Mouse (Mus musculus) intestine, embryonic 16.5 days (tissue): ENCODE data around the gene Ptprt. TPM values are rescaled to one million over a fixed set of nuclear protein-coding genes. Genes with fewer than 3 reads are reported as not detected.

Experiments
- ATAC-seq: fragments of 200-750 bp; cut with Nextera tagmentation; 2 replicates; pipeline ENCODE4 v1.8.0; 2017; ENCODE audit warnings: moderate TSS enrichment, moderate library complexity
- H3K27ac ChIP-seq: fragments of 300-500 bp; sonication (generic); 2 replicates; pipeline ENCODE4 v1.5.1; 2014; ENCODE audit warnings: mild to moderate bottlenecking, low read length
- H3K27me3 ChIP-seq: fragments of 300-500 bp; sonication (generic); replicated peaks from 2 replicates; pipeline ENCODE4 v1.6.1; 2014; ENCODE audit warnings: low read length, control low read depth, mixed read lengths; ENCODE audit not compliant: control insufficient read depth, insufficient read depth
- H3K36me3 ChIP-seq: fragments of 300-500 bp; sonication (generic); 2 replicates; pipeline ENCODE4 v1.6.1; 2014; ENCODE audit warnings: low read length, control low read depth; ENCODE audit not compliant: control insufficient read depth, insufficient read depth
- H3K4me1 ChIP-seq: fragments of 300-500 bp; sonication (generic); 2 replicates; pipeline ENCODE4 v1.6.1; 2014; ENCODE audit warnings: low read length, control low read depth, mixed read lengths; ENCODE audit not compliant: control insufficient read depth, insufficient read depth
- H3K4me2 ChIP-seq: fragments of 300-500 bp; sonication (generic); 2 replicates; pipeline ENCODE4 v1.6.1; 2014; ENCODE audit warnings: low read depth, low read length, control low read depth
- H3K4me3 ChIP-seq: fragments of 300-500 bp; sonication (generic); 2 replicates; pipeline ENCODE4 v1.5.1; 2014; ENCODE audit warnings: mild to moderate bottlenecking, low read length
- H3K9ac ChIP-seq: fragments of 300-500 bp; sonication (generic); 2 replicates; pipeline ENCODE4 v1.6.1; 2014; ENCODE audit warnings: low read depth, low read length
- H3K9me3 ChIP-seq: fragments of 300-500 bp; sonication (generic); 2 replicates; pipeline ENCODE4 v1.6.1; 2016; ENCODE audit warnings: low read length, control low read depth; ENCODE audit not compliant: control insufficient read depth
- WGBS: fragments of 180-500 bp; shearing (Covaris S2); extraction: QIAGEN DNeasy Blood & Tissue Kit; methylation state at CpG from one replicate; pipeline ENCODE4 v1.1.7; 2014; 5-methylcytosine and 5-hydroxymethylcytosine counted together
- polyA plus RNA-seq: library from polyadenylated mRNA; unstranded; fragments of >200 nt; fragmentation: Nextera tagmentation; extraction: Ambion mirVana; gene quantifications from 2 replicates; pipeline ENCODE4 v1.2.1, GENCODE M21; 2015

The Ptprt gene
- polyA plus RNA-seq, 1 experiment from 2014 or later: 0.84 TPM

DNA sequence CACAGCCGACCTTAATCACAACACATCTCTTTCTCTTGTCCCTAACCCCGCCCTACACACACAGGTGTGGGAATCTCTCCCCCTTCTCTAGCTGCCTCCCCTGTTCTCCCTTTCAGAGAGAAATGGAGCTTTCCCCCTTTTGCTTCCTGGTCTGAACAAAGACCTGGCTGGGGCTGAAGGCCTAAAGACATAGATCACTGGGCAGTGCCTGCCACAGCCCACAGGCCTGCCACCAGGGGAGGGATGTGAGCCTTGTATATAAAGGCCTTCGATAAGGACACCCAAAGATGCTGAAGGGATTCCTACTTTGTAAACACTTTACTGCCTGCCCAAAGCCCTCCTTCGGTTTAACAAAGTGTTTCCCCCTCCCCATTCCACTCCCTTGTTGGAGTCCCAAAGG, 786 bp upstream of the Ptprt start:
- Histone ChIP-seq H3K9ac (no peak overlapping the region), H3K27ac (no peak overlapping the region), H3K4me2 (no peak overlapping the region), H3K4me3 (no peak overlapping the region), H3K27me3 (peaks cover 50% of the 10 kb centered on the region), H3K36me3 (no peaks in the 10 kb centered on the region), H3K4me1 (peaks cover 4% of the 10 kb centered on the region; the same call in 1 of the 2 replicates), H3K9me3 (no peaks in the 10 kb centered on the region)
- ATAC-seq: no peak
- 11% methylated on average over 4 of the region's 4 CpGs for WGBS

DNA sequence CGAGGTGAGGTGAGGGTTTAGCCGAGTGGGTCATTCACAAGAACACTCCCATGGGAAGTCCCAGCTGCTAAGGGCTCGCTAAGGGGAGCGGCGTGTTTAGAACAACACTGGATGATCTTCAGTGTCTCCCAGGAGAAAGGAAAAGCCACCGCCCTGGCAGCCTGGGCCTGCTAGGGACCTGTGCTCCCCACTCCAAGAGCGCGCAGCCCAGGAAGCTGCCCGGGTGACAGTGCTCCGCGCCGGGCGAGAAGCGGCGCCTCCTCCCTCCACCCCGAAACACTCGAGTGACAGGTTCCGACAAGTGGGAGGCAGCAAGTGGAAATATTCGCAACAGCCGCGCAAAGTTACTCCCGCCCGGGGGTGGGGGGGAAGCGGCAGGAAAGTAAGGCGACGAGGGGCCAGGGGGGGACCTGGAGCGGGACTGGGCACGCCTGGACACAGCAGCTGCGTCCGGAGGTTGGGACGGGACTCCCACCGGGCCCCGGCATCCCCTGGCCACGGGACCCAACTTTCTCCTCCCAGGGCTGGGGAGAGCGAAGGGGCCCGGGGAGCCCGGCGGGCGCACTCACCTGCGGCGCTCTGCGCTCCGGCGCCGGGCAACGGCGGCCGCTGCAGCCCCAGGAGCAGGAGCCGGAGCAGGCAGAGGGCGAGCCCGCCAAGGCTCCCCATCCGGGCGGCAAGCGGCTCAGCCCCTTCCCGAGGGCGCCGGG, 561 bp downstream of the Ptprt start:
- Histone ChIP-seq H3K27ac (no peak overlapping the region), H3K4me2 (peak overlapping the region; percentile 93), H3K9me3 (no peaks in the 10 kb centered on the region), H3K27me3 (peaks cover 55% of the 10 kb centered on the region), H3K36me3 (no peaks in the 10 kb centered on the region), H3K9ac (peak overlapping the region; percentile 27; the same call in 1 of the 2 replicates), H3K4me1 (peaks cover 4% of the 10 kb centered on the region; the same call in 1 of the 2 replicates), H3K4me3 (peak overlapping the region; percentile 52)
- ATAC-seq: peak; percentile 24; the same call in 1 of the 2 replicates
- 1% methylated on average over 50 of the region's 57 CpGs for WGBS

DNA sequence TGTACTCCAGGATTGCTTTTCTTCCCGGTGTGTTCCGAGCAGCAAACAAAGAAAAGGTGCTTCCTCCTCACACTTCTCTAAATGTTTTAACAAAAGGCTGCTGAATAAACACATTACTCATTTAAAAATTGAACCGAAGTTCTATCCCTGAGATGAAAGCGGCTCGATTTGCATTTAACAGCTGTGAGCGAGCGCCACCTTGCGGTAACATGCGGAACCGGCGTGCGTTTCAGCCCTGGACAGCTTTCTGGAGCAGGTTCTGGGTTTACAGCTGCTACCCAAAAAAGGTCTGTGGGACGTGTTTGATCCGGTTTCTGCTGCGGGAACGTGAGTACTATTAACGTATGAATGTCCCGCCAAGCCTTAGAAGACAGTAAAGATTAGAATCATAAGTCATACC, 1.9 kb downstream of the Ptprt start:
- H3K36me3 ChIP-seq: no peaks in the 10 kb centered on the region
- ATAC-seq: 0 out of 2 replicates have a peak, but pooled peaks have one; percentile 38
- peak overlapping the region; percentile 29 for H3K4me3 ChIP-seq
- H3K9ac ChIP-seq: no peak overlapping the region
- no peaks in the 10 kb centered on the region for H3K9me3 ChIP-seq
- H3K4me1 ChIP-seq: peaks cover 4% of the 10 kb centered on the region; the same call in 1 of the 2 replicates
- peaks cover 55% of the 10 kb centered on the region for H3K27me3 ChIP-seq
- WGBS: under 1% methylated on average over 18 of the region's 18 CpGs
- peak overlapping the region; percentile 48 for H3K4me2 ChIP-seq
- no peak overlapping the region for H3K27ac ChIP-seq

DNA sequence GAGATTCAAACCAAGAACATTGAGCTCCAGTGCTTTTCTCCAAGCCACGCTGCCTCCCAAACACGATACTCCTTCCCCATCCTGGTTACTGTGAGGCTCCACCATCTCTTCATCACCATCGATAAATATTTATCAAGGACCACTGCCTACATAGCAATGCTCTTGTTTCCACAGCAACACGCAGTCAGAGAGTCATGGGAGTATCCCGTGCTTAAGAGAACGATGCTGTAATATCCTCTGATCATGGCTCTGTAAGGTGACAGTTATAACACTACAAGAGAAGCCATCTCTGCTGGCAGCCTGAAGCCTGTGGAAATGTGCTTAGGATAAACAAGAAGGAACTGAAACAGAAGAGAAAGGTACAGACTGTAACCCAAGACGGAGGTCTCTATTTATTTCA, 3.4 kb downstream of the Ptprt start:
- no peaks in the 10 kb centered on the region for H3K9me3 ChIP-seq
- H3K9ac ChIP-seq: no peak overlapping the region
- no peak overlapping the region for H3K4me2 ChIP-seq
- no peak overlapping the region for H3K4me3 ChIP-seq
- no peaks in the 10 kb centered on the region for H3K36me3 ChIP-seq
- peaks cover 55% of the 10 kb centered on the region for H3K27me3 ChIP-seq
- ATAC-seq: no peak
- H3K4me1 ChIP-seq: peaks cover 4% of the 10 kb centered on the region; the same call in 1 of the 2 replicates
- 40% methylated on average over 7 of the region's 7 CpGs for WGBS
- H3K27ac ChIP-seq: no peak overlapping the region

DNA sequence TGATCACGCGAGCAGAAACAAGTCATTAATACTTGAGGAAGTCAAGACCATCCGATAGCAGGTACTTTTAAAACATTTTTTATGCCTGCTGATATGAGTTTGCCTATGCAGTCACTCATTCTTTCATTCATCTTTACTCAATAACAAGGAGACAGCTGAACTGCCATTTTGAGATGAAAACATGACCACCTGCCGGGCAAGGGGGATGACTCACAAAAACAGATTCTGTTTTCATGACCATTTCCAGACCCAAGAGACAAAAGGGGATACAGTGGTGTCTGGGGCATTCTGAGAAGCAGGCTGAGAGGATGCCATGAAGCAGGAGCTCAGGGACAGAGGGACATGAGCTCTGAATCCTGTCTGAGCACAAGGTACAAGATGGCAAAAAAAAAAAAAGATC, 6.5 kb downstream of the Ptprt start:
- H3K4me3 ChIP-seq: no peak overlapping the region
- no peak for ATAC-seq
- no peak overlapping the region for H3K4me2 ChIP-seq
- peaks cover 25% of the 10 kb centered on the region for H3K27me3 ChIP-seq
- no peaks in the 10 kb centered on the region for H3K4me1 ChIP-seq
- no peaks in the 10 kb centered on the region for H3K9me3 ChIP-seq
- WGBS: 80% methylated on average over 4 of the region's 4 CpGs
- no peak overlapping the region for H3K27ac ChIP-seq
- no peaks in the 10 kb centered on the region for H3K36me3 ChIP-seq
- no peak overlapping the region for H3K9ac ChIP-seq

DNA sequence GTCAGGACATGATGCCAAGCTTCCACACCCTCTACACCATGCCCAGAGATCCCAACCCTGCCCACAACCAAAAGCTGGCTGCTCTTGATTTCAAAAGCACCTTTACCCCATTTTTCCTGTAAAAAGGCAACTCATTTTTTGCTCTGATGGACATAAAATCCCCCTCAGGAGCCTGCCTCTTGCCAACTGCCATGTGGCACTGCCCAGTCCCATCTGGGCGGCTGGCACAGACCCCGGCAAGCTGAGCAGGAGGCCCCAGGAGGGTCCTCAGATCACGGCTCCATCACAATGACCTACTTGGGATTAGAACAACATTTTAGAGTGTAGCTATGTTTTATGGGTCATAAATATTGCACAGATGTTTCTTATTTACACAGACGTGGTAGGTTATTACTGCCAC, 22.3 kb downstream of the Ptprt start:
- WGBS: 64% methylated on average over 4 of the region's 4 CpGs
- Histone ChIP-seq H3K9ac (no peak overlapping the region), H3K4me3 (no peak overlapping the region), H3K9me3 (no peaks in the 10 kb centered on the region), H3K27me3 (no peaks in the 10 kb centered on the region), H3K4me2 (no peak overlapping the region), H3K36me3 (no peaks in the 10 kb centered on the region), H3K27ac (no peak overlapping the region), H3K4me1 (no peaks in the 10 kb centered on the region)
- no peak for ATAC-seq

DNA sequence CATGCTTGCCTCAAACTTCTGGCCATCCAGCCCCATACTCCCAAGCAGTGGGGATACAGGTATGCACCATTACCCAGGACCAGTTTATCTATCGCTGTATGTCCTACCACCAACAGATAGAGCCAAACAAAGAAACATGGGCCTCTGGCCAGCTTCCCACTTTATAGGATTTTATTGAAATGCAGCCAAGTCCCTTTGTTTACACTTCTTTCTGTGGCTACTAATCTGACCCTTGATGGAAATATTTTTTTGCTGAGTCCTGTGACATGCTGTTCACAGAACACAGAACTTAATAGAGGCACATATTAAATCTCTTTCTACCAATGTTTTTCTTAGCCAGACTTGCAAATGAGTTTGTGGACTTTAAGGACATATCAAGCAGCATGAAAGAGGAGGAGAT, 23.4 kb downstream of the Ptprt start:
- no peak overlapping the region for H3K9ac ChIP-seq
- H3K4me2 ChIP-seq: no peak overlapping the region
- no peaks in the 10 kb centered on the region for H3K36me3 ChIP-seq
- ATAC-seq: no peak
- no peak overlapping the region for H3K27ac ChIP-seq
- H3K27me3 ChIP-seq: no peaks in the 10 kb centered on the region
- 44% methylated on average over 1 of the region's 1 CpGs for WGBS
- H3K9me3 ChIP-seq: no peaks in the 10 kb centered on the region
- H3K4me1 ChIP-seq: no peaks in the 10 kb centered on the region
- H3K4me3 ChIP-seq: no peak overlapping the region

- WGBS: 39% methylated on average over 9 of the region's 9 CpGs
- ATAC-seq: no peak
- Histone ChIP-seq H3K27ac (no peak overlapping the region), H3K9ac (no peak overlapping the region), H3K36me3 (no peaks in the 10 kb centered on the region), H3K9me3 (no peaks in the 10 kb centered on the region), H3K27me3 (no peaks in the 10 kb centered on the region), H3K4me1 (no peaks in the 10 kb centered on the region), H3K4me3 (no peak overlapping the region), H3K4me2 (no peak overlapping the region)
Measured at GRCm38 (mm10) chr2:162636387-162637009, 24.4 kb downstream of the Ptprt start.

DNA sequence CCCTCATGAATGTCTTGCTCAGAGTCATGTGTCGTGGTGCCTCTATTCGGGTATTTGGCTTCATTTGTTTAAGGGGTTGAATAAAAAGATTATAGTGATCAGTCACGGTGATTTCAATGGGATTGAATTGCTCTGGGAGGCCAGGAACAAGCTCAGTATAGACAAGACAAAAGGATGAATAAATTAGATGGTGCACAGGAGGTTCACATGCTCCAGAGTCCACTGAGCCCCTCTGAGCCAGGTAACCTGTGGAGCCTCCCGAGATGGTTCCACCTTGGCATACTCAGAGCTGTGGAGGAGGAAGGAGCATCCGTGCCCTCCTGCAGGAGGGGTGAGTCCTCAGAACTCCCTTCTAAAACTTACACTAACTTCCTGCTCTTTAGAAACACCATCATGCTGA, 26.0 kb downstream of the Ptprt start:
- Histone ChIP-seq H3K27me3 (no peaks in the 10 kb centered on the region), H3K9me3 (no peaks in the 10 kb centered on the region), H3K4me2 (no peak overlapping the region), H3K4me3 (no peak overlapping the region), H3K4me1 (no peaks in the 10 kb centered on the region), H3K27ac (no peak overlapping the region), H3K9ac (no peak overlapping the region), H3K36me3 (no peaks in the 10 kb centered on the region)
- 77% methylated on average over 5 of the region's 5 CpGs for WGBS
- no peak for ATAC-seq
